Mouse (Mus musculus): ENCODE measurements around the gene Eef1akmt3. TPM values are rescaled to one million over a fixed set of nuclear protein-coding genes. Genes with fewer than 3 reads are reported as not detected.

Eef1akmt3 gene
- total and polyA plus RNA-seq, 2 experiments from 2014 or later: 0.14 to 0.15 TPM

- H3K4me1 ChIP-seq (ENCODE audit: insufficient read depth): 0 out of 2 replicates have a peak, but pooled peaks cover 7% of the 10 kb centered on the region
- WGBS: 75% methylated on average over 4 of the region's 4 CpGs
- no peak for DNase-seq
These were observed 13.3 kb upstream of the Eef1akmt3 start for GRCm38 (mm10) chr10:127054646-127055045.

GRCm38 (mm10) chr10:127050119-127050474 lies 8.8 kb upstream of the Eef1akmt3 start:
- H3K4me3 ChIP-seq (ENCODE audit: low read depth, low read length): no peak overlapping the region
- peaks cover 32% of the 10 kb centered on the region for H3K27me3 ChIP-seq (ENCODE audit: insufficient read depth, low read length)
- ATAC-seq (no peak), DNase-seq (no peak)
- H3K27ac ChIP-seq (ENCODE audit: low read depth, low read length): no peak overlapping the region
- no peaks in the 10 kb centered on the region for H3K9me3 ChIP-seq (ENCODE audit: low read length)
- WGBS: 17% methylated on average over 10 of the region's 10 CpGs
- TF ChIP-seq CTCF (IDR thresholded peaks at IDR 0.05; ENCODE audit: low read depth): no peak
- no peaks in the 10 kb centered on the region for H3K4me1 ChIP-seq (ENCODE audit: insufficient read depth)
- no peak overlapping the region for H3K9ac ChIP-seq
- no peak overlapping the region for H3K4me2 ChIP-seq (ENCODE audit: low read depth)
- H3K36me3 ChIP-seq (ENCODE audit: insufficient read depth): peaks cover 18% of the 10 kb centered on the region

More at GRCm38 (mm10) chr10:127054646-127055045, 13.3 kb upstream of the Eef1akmt3 start:
- Histone ChIP-seq H3K27ac (ENCODE audit: low read depth, low read length) (no peak overlapping the region), H3K4me2 (ENCODE audit: low read depth) (no peak overlapping the region), H3K9ac (no peak overlapping the region), H3K4me3 (ENCODE audit: low read depth, low read length) (no peak overlapping the region), H3K27me3 (ENCODE audit: insufficient read depth, low read length) (peaks cover 13% of the 10 kb centered on the region), H3K9me3 (ENCODE audit: low read length) (no peaks in the 10 kb centered on the region), H3K36me3 (ENCODE audit: insufficient read depth) (peaks cover 46% of the 10 kb centered on the region)
- TF ChIP-seq CTCF (IDR thresholded peaks at IDR 0.05; ENCODE audit: low read depth): no peak
- ATAC-seq: no peak

DNA sequence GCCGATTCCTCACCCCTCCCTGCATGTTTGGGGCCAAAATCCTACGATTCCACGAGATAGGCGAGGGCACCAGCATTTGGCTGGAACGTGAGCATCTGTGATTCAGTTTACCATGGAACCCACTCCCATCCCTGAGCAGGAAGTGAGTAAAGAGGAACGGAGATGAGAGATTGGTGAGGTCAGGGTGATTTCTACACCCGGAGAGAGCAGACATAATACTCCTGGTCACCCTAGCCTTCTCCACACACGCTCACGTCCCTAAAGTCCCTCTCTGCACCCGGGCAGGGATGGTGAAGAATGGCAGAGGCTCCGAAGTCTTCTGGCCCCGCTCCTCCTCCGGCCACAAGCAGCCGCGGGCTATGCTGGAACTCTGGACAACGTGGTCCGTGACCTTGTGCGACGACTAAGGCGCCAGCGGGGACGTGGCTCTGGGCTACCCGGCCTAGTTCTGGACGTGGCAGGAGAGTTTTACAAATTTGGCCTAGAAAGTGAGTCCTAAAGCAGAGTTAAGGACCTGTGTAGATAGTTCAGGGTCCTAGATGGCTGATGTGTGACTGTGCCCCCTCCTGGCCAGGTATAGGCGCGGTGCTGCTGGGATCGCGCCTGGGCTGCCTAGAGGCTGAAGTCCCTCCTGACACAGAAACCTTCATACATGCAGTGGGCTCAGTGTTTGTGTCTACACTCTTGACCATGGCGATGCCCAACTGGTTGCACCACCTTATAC lies 8.2 kb upstream of the Eef1akmt3 start:
- DNase-seq: no peak
- Histone ChIP-seq H3K4me2 (ENCODE audit: low read depth) (no peak overlapping the region), H3K4me3 (ENCODE audit: low read depth, low read length) (no peak overlapping the region), H3K36me3 (ENCODE audit: insufficient read depth) (peaks cover 15% of the 10 kb centered on the region; the same call in 1 of the 2 replicates), H3K27ac (ENCODE audit: low read depth, low read length) (no peak overlapping the region), H3K9me3 (ENCODE audit: low read length) (no peaks in the 10 kb centered on the region), H3K9ac (no peak overlapping the region), H3K4me1 (ENCODE audit: insufficient read depth) (no peaks in the 10 kb centered on the region), H3K27me3 (ENCODE audit: insufficient read depth, low read length) (peaks cover 32% of the 10 kb centered on the region)
- 3% methylated on average over 29 of the region's 29 CpGs for WGBS
- ATAC-seq: no peak
- peak; percentile 12; the same call in 1 of the 2 replicates for TF ChIP-seq CTCF (IDR thresholded peaks at IDR 0.05; ENCODE audit: low read depth)

- no peak overlapping the region for H3K27ac ChIP-seq (ENCODE audit: low read depth, low read length)
- 5% methylated on average over 35 of the region's 35 CpGs for WGBS
- H3K4me2 ChIP-seq (ENCODE audit: low read depth): no peak overlapping the region
- no peak overlapping the region for H3K9ac ChIP-seq
- DNase-seq: no peak
- peaks cover 8% of the 10 kb centered on the region; the same call in 1 of the 2 replicates for H3K36me3 ChIP-seq (ENCODE audit: insufficient read depth)
- ATAC-seq: peak; percentile 34; the same call in 1 of the 2 replicates
- TF ChIP-seq CTCF (IDR thresholded peaks at IDR 0.05; ENCODE audit: low read depth): peak; percentile 24; the same call in 1 of the 2 replicates
- H3K4me3 ChIP-seq (ENCODE audit: low read depth, low read length): no peak overlapping the region
- no peaks in the 10 kb centered on the region for H3K4me1 ChIP-seq (ENCODE audit: insufficient read depth)
- H3K9me3 ChIP-seq (ENCODE audit: low read length): no peaks in the 10 kb centered on the region
- peaks cover 32% of the 10 kb centered on the region for H3K27me3 ChIP-seq (ENCODE audit: insufficient read depth, low read length)
These were observed 7.5 kb upstream of the Eef1akmt3 start for GRCm38 (mm10) chr10:127048608-127049394.

- 27% methylated on average over 5 of the region's 5 CpGs for WGBS
- H3K9me3 ChIP-seq (ENCODE audit: low read length): no peaks in the 10 kb centered on the region
- peaks cover 32% of the 10 kb centered on the region for H3K27me3 ChIP-seq (ENCODE audit: insufficient read depth, low read length)
- no peak for DNase-seq
- no peak for ATAC-seq
- H3K36me3 ChIP-seq (ENCODE audit: insufficient read depth): peaks cover 4% of the 10 kb centered on the region; the same call in 1 of the 2 replicates
- TF ChIP-seq CTCF (IDR thresholded peaks at IDR 0.05; ENCODE audit: low read depth): no peak
- H3K9ac ChIP-seq: no peak within 1 kb of the TSS
- no peak within 1 kb of the TSS for H3K4me2 ChIP-seq (ENCODE audit: low read depth)
- no peaks in the 10 kb centered on the region for H3K4me1 ChIP-seq (ENCODE audit: insufficient read depth)
- H3K4me3 ChIP-seq (ENCODE audit: low read depth, low read length): no peak within 1 kb of the TSS
- no peak within 1 kb of the TSS for H3K27ac ChIP-seq (ENCODE audit: low read depth, low read length)
These were observed 6.6 kb upstream of the Eef1akmt3 start, which contains the start of gene Cyp27b1 for GRCm38 (mm10) chr10:127047954-127048353. Gene Cyp27b1, plus strand, starts transcription at chr10:127048250.

- Histone ChIP-seq H3K9ac (no peak overlapping the region), H3K4me2 (ENCODE audit: low read depth) (no peak overlapping the region), H3K27me3 (ENCODE audit: insufficient read depth, low read length) (peaks cover 5% of the 10 kb centered on the region; the same call in 1 of the 2 replicates), H3K36me3 (ENCODE audit: insufficient read depth) (0 out of 2 replicates have a peak, but pooled peaks cover 3% of the 10 kb centered on the region), H3K4me3 (ENCODE audit: low read depth, low read length) (no peak overlapping the region), H3K9me3 (ENCODE audit: low read length) (no peaks in the 10 kb centered on the region), H3K27ac (ENCODE audit: low read depth, low read length) (no peak overlapping the region), H3K4me1 (ENCODE audit: insufficient read depth) (peaks cover 6% of the 10 kb centered on the region)
- WGBS: 87% methylated on average over 6 of the region's 6 CpGs
- no peak for DNase-seq
- ATAC-seq: no peak
- no peak for TF ChIP-seq CTCF (IDR thresholded peaks at IDR 0.05; ENCODE audit: low read depth)
These were observed 1.9 kb upstream of the Eef1akmt3 start for GRCm38 (mm10) chr10:127043187-127043586.

All from forebrain, postnatal 0 days (tissue).